Mouse (Mus musculus): ENCODE results near the gene Vat1. TPM values are rescaled to one million over a fixed set of nuclear protein-coding genes. Genes with fewer than 3 reads are reported as not detected.

Gene Vat1
- polyA plus RNA-seq, 1 experiment from 2014 or later = 105 TPM

- H3K4me3 ChIP-seq (replicated peaks) = peak overlapping the region; percentile 96
- peaks cover 28% of the 10 kb centered on the region for H3K36me3 ChIP-seq
- peak; percentile 49 for ATAC-seq (ENCODE audit: low FRiP score)
- under 1% methylated on average over 51 of the region's 51 CpGs for WGBS
- H3K27ac ChIP-seq (replicated peaks) = peak overlapping the region; percentile 92
- peak overlapping the region; percentile 97 for H3K9ac ChIP-seq (replicated peaks)
- H3K4me2 ChIP-seq = peak overlapping the region; percentile 82
- H3K4me1 ChIP-seq = peaks cover 62% of the 10 kb centered on the region
- no peaks in the 10 kb centered on the region for H3K9me3 ChIP-seq (replicated peaks)
- no peaks in the 10 kb centered on the region for H3K27me3 ChIP-seq (replicated peaks)
Observed at GRCm38 (mm10) chr11:101465101-101465868, 745 bp downstream of the Vat1 start.

GRCm38 (mm10) chr11:101464211-101465100 is 1.6 kb downstream of the Vat1 start, which contains the start of gene Rnd2:
Gene Rnd2, plus strand, starts transcription at chr11:101464999.
- peak within 1 kb of the TSS; percentile 92 for H3K27ac ChIP-seq (replicated peaks)
- peak within 1 kb of the TSS; percentile 96 for H3K4me3 ChIP-seq (replicated peaks)
- ATAC-seq (ENCODE audit: low FRiP score) = no peak
- H3K4me2 ChIP-seq = peak within 1 kb of the TSS; percentile 82
- H3K36me3 ChIP-seq = peaks cover 34% of the 10 kb centered on the region
- WGBS = 12% methylated on average over 12 of the region's 12 CpGs
- H3K9ac ChIP-seq (replicated peaks) = peak within 1 kb of the TSS; percentile 97
- H3K9me3 ChIP-seq (replicated peaks) = no peaks in the 10 kb centered on the region
- H3K4me1 ChIP-seq = peaks cover 56% of the 10 kb centered on the region
- no peaks in the 10 kb centered on the region for H3K27me3 ChIP-seq (replicated peaks)

GRCm38 (mm10) chr11:101462583-101463440 is 3.2 kb downstream of the Vat1 start:
- H3K9me3 ChIP-seq (replicated peaks) = no peaks in the 10 kb centered on the region
- H3K4me3 ChIP-seq (replicated peaks) = peak overlapping the region; percentile 96
- peak overlapping the region; percentile 82 for H3K4me2 ChIP-seq
- no peak for ATAC-seq (ENCODE audit: low FRiP score)
- WGBS = 30% methylated on average over 13 of the region's 13 CpGs
- no peaks in the 10 kb centered on the region for H3K27me3 ChIP-seq (replicated peaks)
- H3K36me3 ChIP-seq = peaks cover 49% of the 10 kb centered on the region
- no peak overlapping the region for H3K27ac ChIP-seq (replicated peaks)
- peak overlapping the region; percentile 97; the same call in 1 of the 2 replicates for H3K9ac ChIP-seq (replicated peaks)
- H3K4me1 ChIP-seq = peaks cover 47% of the 10 kb centered on the region

- Histone ChIP-seq H3K36me3 (peaks cover 55% of the 10 kb centered on the region), H3K27me3 (replicated peaks) (no peaks in the 10 kb centered on the region), H3K4me1 (peaks cover 41% of the 10 kb centered on the region), H3K9me3 (replicated peaks) (no peaks in the 10 kb centered on the region), H3K4me3 (replicated peaks) (no peak overlapping the region), H3K9ac (replicated peaks) (no peak overlapping the region), H3K4me2 (no peak overlapping the region), H3K27ac (replicated peaks) (no peak overlapping the region)
- ATAC-seq (ENCODE audit: low FRiP score) = no peak
- 63% methylated on average over 14 of the region's 14 CpGs for WGBS
Observed at GRCm38 (mm10) chr11:101462141-101462540, 3.9 kb downstream of the Vat1 start.

GRCm38 (mm10) chr11:101460321-101460720 is 5.7 kb downstream of the Vat1 start:
- no peak for ATAC-seq (ENCODE audit: low FRiP score)
- Histone ChIP-seq H3K9me3 (replicated peaks) (no peaks in the 10 kb centered on the region), H3K27ac (replicated peaks) (no peak overlapping the region), H3K4me2 (no peak overlapping the region), H3K9ac (replicated peaks) (no peak overlapping the region), H3K27me3 (replicated peaks) (no peaks in the 10 kb centered on the region), H3K4me3 (replicated peaks) (no peak overlapping the region), H3K4me1 (peaks cover 30% of the 10 kb centered on the region), H3K36me3 (peaks cover 59% of the 10 kb centered on the region)
- 90% methylated on average over 15 of the region's 15 CpGs for WGBS

- Histone ChIP-seq H3K4me1 (peaks cover 26% of the 10 kb centered on the region), H3K27me3 (replicated peaks) (no peaks in the 10 kb centered on the region), H3K36me3 (peaks cover 59% of the 10 kb centered on the region), H3K4me2 (no peak overlapping the region), H3K9ac (replicated peaks) (no peak overlapping the region), H3K27ac (replicated peaks) (no peak overlapping the region), H3K9me3 (replicated peaks) (no peaks in the 10 kb centered on the region), H3K4me3 (replicated peaks) (no peak overlapping the region)
- WGBS = 48% methylated on average over 6 of the region's 6 CpGs
- no peak for ATAC-seq (ENCODE audit: low FRiP score)
Observed at GRCm38 (mm10) chr11:101459716-101460115, 6.3 kb downstream of the Vat1 start.

GRCm38 (mm10) chr11:101458217-101458616 is 7.8 kb downstream of the Vat1 start:
- no peak for ATAC-seq (ENCODE audit: low FRiP score)
- H3K36me3 ChIP-seq = peaks cover 59% of the 10 kb centered on the region
- H3K9ac ChIP-seq (replicated peaks) = no peak overlapping the region
- H3K4me2 ChIP-seq = no peak overlapping the region
- WGBS = 85% methylated on average over 12 of the region's 12 CpGs
- H3K4me3 ChIP-seq (replicated peaks) = no peak overlapping the region
- H3K27ac ChIP-seq (replicated peaks) = no peak overlapping the region
- H3K27me3 ChIP-seq (replicated peaks) = no peaks in the 10 kb centered on the region
- H3K9me3 ChIP-seq (replicated peaks) = no peaks in the 10 kb centered on the region
- peaks cover 11% of the 10 kb centered on the region for H3K4me1 ChIP-seq

- no peak overlapping the region for H3K9ac ChIP-seq (replicated peaks)
- H3K36me3 ChIP-seq = peaks cover 56% of the 10 kb centered on the region
Observed at GRCm38 (mm10) chr11:101457631-101458030, 8.4 kb downstream of the Vat1 start.

GRCm38 (mm10) chr11:101455627-101456026 is 10.4 kb downstream of the Vat1 start:
- Histone ChIP-seq H3K4me1 (no peaks in the 10 kb centered on the region), H3K9me3 (replicated peaks) (no peaks in the 10 kb centered on the region), H3K4me3 (replicated peaks) (no peak overlapping the region), H3K4me2 (no peak overlapping the region), H3K27ac (replicated peaks) (no peak overlapping the region), H3K9ac (replicated peaks) (no peak overlapping the region), H3K27me3 (replicated peaks) (no peaks in the 10 kb centered on the region), H3K36me3 (peaks cover 37% of the 10 kb centered on the region)
- WGBS = 92% methylated on average over 7 of the region's 7 CpGs
- ATAC-seq (ENCODE audit: low FRiP score) = no peak

More at GRCm38 (mm10) chr11:101457631-101458030, 8.4 kb downstream of the Vat1 start:
- Histone ChIP-seq H3K4me1 (peaks cover 6% of the 10 kb centered on the region), H3K9me3 (replicated peaks) (no peaks in the 10 kb centered on the region), H3K27me3 (replicated peaks) (no peaks in the 10 kb centered on the region), H3K4me3 (replicated peaks) (no peak overlapping the region), H3K27ac (replicated peaks) (no peak overlapping the region), H3K4me2 (no peak overlapping the region)
- no peak for ATAC-seq (ENCODE audit: low FRiP score)
- 88% methylated on average over 9 of the region's 9 CpGs for WGBS

- no peak overlapping the region for H3K4me2 ChIP-seq
- WGBS = 43% methylated on average over 6 of the region's 6 CpGs
- no peak overlapping the region for H3K9ac ChIP-seq (replicated peaks)
- no peak for ATAC-seq (ENCODE audit: low FRiP score)
- no peak overlapping the region for H3K27ac ChIP-seq (replicated peaks)
- H3K36me3 ChIP-seq = peaks cover 28% of the 10 kb centered on the region
- H3K27me3 ChIP-seq (replicated peaks) = no peaks in the 10 kb centered on the region
- H3K9me3 ChIP-seq (replicated peaks) = no peaks in the 10 kb centered on the region
- H3K4me1 ChIP-seq = no peaks in the 10 kb centered on the region
- H3K4me3 ChIP-seq (replicated peaks) = no peak overlapping the region
Observed at GRCm38 (mm10) chr11:101454702-101455101, 11.3 kb downstream of the Vat1 start.
